Mouse (Mus musculus) adrenal gland, adult 2 months (tissue): Measurements from ENCODE around the gene Ces2f. TPM values are rescaled to one million over a fixed set of nuclear protein-coding genes. Genes with fewer than 3 reads are reported as not detected.
A peak's percentile ranks its signal among the peaks of the same experiment; 100 is the strongest.
"Not testable (repeated sequence)": the region's sequence is repeated elsewhere in the genome, so short reads cannot be mapped to it uniquely, and the experiment has no call there.

ENCODE experiments used
- DNase-seq: peaks from one replicate; pipeline ENCODE4 v3.0.0; 2021
- long read RNA-seq: library from polyadenylated mRNA; stranded (forward); transcript quantifications from one replicate; pipeline ENCODE4 v2.0.0, GENCODE M21; 2021
- polyA plus RNA-seq: library from polyadenylated mRNA; depleted of rRNA; stranded (reverse); fragments of >200 nt; gene quantifications from 2 replicates; pipeline ENCODE4 v1.2.3, GENCODE M21; 2012; rRNA removed
- total RNA-seq, 2 experiments: library from RNA; stranded (reverse); gene quantifications; 2 replicates each; pipeline ENCODE4 v1.2.3; 2021

Ces2f gene
- total RNA-seq (not detected), polyA plus RNA-seq (not detected in 2 replicates)
- long read RNA-seq, result 0 reads

DNA sequence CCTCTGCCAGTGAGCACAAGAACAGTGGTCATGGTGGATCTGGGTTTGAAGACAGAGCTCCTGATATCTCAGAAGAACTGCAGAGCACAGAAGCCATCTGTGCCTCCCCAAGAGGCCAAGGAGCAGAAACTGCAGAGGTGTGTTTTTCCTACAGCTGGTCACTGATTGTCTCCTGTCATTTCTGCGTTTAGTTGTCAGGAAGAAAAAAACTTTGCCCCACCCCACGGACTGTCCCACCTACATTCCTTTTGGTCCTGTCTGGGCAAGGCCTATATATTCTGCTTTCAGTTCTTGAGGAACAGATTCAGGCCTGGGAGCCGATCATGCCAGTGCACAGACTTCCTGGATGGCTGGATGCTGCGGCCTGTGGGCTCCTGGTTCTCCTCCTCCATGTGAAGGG is at the start of gene Ces2f:
Gene Ces2f, plus strand, starts transcription at position 301 of the 400 bp plus-strand sequence.
- DNase-seq, result no peak

DNA sequence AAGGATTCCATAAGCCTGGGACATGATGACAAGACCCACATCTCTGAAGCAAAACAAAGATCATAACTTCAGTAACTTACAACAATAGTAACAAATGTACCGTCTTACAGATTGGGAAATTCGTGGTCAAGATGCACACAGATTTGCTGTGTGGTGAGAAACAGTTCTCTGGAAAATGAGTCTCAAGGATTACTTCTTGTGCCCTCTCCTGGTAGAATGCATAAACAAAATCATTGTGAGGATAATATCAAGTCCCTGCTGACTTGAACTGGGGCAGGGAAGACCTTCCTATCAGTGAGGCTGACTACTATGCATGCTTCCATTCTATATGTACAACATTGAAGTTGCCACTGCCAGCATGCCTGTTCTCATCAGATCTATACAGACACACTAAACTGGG is 45.4 kb upstream of the Ces2f start:
- no peak for DNase-seq

DNA sequence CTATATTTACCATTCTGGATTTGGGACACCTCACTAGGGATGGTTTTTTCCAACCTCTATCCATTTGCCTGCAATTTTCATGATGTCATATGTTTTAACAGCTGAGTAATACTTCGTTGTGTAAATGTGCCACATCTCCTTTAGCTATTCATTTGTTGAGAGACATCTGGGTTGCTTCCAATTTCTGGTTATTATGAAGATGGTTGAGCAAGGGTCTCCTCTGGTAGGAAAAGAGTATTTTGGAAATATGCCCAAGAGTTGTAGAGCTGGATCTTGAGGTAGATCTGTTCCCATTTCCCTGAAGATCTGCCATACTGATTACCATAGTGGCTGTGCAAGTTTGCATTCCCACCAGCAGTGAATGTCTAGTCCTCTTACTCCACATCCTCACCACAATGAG is 40.0 kb upstream of the Ces2f start:
- no peak for DNase-seq

DNA sequence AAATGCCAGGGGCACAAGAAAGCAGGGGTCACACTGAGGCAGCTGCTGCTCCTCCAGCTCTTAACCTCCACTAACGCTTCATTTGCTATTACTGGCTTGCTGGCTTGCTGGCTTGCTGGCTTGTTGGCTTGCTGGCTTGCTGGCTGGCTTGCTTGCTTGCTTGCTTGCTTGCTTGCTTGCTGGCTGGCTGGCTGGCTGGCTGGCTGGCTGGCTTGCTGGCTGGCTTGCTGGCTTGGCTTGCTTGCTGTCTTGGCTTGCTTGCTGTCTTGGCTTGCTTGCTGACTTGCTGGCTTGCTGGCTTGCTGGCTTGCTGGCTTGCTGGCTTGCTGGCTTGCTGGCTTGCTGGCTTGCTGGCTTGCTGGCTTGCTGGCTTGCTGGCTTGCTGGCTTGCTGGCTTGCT is 38.1 kb upstream of the Ces2f start:
- DNase-seq, result peak; percentile 59

DNA sequence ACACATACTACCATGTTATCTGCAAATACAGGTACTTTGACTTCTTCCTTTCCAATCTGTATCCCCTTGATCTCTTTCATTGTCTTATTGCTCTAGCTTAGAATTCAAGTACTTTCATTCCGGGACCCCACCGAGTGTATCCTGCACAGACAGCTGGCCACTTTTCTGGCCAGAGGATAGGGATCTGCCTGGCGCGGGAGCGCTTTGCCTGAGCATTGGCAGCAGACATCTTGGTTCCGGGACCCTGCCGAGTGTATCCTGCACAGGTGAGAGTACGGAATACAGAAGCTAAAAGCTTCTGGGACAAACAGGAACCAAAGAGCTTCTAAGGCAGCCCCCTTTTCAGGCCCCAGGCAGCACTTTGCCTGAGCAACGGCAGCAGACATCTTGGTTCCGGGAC is 37.5 kb upstream of the Ces2f start:
- not testable (repeated sequence) for DNase-seq

DNA sequence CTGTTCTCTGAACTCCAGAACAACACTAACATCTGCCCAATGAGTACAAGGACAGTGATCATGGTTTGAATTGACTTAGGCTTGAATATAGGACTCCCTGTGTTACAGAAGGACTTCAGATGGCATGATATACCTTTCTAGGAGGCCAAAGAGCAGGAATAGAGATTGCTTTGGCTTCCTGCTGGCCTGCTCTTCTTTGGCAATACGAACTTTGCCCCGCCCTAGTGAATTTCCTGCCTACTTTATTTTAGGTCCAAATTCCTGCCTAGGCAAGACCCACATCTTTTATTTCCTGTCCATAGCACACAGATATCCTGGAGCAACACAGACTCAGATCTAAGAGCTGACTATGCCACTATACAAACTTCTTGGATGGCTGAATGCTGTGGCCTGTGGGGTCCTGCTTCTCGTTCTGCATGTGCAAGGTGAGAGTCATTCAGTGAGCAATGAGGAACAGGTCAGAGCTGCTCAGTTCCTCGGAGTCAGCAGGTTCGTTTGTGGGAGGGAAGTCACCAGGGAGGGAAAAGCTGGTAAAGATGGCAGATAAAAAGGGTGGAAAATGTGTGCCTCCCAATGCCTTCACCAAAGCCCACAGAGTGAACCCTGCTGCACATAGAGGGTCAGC is 21.1 kb upstream of the Ces2f start, which contains the start of gene Ces2e:
Gene Ces2e, plus strand, starts transcription at position 289 of the 625 bp plus-strand sequence.
- DNase-seq, result peak; percentile 11

DNA sequence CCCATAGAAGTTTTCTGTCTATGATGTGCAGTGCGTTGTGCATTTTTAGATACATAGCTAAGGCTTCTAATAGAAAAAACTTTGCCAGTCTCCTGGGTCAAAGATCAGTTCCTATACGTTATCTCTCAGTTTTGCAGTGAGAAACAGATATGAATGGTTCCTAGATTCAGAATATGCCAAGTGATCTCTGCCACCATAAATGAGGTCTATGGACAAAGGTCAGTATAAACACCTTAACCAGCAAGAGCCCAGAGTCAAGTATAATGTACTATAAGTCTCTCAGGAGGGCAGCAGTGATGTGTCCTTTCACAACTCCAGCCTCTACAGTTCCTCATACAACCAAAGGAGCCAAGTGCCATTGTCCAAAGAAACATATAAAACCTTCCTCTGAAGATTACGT is 19.9 kb upstream of the Ces2f start:
- DNase-seq, result no peak

DNA sequence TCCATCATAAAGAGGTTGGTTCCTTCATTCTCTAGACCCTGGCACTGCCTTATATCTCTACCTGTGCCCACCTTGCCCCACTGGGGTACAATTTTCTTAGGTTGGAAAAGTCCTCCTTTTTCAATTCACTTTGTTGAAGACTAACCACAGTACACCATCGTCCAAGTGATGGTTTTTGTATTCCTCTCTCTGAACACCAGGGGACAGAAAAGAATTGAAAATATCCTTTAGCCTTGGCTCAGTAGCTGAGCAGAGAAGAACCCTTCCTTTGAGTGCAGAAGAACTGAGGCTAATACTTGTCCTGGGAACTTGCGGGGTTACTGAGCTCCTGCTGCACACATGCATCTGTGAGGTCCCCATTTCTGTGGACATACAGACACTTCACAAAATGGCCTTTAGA is 2.5 kb upstream of the Ces2f start:
- no peak for DNase-seq

DNA sequence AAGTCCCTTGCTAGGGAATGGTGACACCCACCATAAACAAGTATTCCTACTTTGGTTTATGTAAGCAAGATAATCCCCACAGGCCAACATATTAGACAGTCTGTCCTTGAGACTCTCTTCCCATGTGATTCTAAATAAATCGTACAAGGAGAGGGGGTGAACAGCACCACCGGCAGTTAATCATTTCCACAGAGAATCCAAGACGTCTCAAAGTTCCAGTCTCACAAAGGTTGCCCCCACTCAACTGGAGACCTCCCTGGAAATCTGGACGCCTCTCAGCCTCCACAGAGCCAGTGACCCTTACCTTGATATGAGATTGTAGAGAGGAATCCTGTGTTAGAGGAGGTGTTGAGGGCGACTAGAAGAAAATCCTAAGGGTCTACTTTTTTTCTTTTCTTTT is 1.9 kb downstream of the Ces2f start:
- DNase-seq, result no peak

DNA sequence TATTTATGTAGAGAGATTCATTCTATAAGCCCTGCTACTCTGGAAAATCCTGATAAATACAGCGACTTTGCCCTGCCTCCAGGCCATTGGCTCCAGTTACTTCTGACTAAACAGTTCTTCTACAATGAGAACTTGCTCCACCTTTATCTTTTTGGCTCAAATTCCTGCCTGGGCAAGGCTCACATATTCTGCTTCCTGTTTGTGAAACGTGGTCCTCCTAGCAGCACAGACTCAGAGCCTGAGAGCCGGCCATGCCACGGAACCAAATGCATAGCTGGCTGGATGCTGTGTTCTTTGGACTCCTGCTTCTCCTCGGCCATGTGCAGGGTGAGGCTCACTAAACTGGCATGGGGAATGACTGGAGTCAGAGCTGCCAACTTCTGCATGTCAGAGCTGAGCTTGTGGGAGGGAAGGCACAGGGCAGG is 14.4 kb downstream of the Ces2f start, which contains the start of gene Ces2g:
Gene Ces2g, plus strand, starts transcription at position 182 of the 425 bp plus-strand sequence.
- DNase-seq, result peak; percentile 23

DNA sequence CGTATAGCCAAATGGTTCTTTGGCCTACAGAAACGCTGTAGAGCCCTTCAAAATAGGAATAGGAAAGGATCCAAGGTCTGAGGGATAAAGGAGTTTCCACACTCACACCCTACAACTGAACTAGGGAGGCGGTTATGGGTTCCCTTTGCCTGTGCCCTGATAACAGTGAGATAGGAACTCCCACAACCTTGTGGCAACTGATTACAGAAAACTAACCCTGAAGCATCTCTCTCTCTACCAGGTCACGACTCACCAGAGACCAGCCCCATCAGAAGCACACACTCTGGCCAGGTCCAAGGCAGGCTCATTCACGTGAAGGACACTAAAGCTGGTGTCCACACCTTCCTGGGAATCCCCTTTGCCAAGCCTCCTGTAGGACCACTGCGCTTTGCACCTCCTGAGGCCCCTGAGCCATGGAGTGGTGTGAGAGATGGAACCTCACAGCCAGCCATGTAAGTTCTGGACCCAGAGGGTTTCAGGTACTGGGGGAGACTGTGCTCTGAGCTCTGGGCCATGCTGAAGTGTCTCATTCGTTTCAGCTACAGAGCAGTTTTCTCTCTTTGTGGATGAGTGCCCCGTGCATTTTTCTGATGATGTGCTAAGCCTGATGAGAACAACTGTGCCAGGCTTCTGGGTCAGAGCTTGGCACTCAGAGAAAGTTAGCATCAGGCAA is 15.2 kb downstream of the Ces2f start:
- DNase-seq, result no peak

DNA sequence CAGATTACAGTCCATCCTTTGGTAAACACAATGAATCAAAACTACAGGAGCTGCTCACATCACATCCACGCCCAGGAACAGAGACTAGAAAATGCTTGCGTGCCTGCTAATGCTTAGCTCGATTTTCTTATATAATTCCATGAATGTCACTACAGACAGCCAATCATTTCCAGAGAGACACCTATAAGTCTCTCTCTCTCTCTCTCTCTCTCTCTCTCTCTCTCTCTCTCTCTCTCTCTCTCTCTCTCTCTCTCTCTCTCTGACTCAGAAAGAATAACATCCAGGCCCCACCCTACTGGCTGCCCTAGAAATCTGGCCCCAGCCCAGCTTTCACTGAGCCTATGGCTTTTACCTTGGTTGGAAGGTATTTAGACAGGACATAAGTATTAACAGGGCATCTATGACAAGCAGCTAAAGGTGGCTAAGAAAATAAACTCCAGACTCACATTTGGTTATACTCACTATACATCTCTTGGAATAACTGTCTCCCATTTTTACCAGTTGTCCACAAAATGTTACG is 16.3 kb downstream of the Ces2f start:
- DNase-seq, result no peak

DNA sequence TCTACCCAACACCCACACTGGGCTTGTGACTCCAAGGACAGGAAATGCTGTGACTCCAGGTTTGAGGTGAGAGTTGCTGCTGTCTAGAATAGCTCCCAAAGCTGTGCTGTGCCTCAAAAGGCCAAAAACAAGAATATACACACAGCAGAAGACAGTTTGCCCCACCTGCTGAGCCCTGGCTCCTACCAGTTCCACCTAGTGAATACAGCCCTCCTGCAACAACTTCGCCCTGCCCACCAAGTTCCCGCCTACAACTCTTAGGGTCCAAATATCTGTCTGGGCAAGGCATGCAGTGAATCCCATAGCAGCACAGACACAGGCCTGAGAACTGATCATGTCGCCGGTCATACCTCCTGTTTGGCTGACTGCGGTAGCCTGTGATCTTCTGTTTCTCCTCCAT is 37.0 kb downstream of the Ces2f start:
- no peak for DNase-seq

DNA sequence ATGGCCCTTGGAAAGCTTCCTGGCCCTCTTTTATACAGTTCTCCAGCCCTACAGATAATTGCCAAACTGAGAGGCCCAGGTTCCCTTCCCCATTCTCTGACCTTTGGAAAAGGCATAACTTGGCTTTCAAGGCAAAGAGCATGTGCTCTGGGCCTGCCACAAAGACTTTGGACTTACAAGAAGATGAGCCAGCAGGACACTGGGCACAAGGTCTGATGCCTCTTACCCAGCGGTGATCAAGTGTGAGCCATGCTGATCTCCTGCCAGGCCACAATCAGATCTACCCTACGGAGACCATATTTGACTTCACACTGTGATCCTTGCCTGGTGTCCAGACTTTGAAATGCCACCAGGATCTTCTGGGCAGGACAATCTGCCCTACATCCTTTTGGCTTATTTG is 37.8 kb downstream of the Ces2f start:
- DNase-seq, result peak; percentile 5

DNA sequence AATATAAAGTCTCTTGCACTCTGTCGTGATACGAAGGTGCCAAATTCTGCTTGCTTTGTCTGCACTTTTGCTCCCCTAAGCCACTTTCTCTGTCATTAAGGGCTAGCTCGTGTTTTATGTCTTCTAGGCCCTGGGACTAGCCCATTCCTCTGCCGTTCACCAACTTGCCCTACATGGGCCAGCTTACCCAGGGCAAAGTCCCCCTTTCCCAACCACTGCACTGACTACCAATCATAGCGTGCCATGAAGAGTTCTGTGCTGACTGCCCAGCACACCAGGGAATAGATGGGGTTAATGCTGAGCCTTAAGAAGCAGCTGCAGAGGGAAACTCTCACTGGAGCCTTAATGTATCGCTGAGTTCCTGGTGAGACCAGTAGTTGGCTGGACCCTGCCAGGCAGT is 51.0 kb downstream of the Ces2f start:
- DNase-seq, result peak; percentile 5

DNA sequence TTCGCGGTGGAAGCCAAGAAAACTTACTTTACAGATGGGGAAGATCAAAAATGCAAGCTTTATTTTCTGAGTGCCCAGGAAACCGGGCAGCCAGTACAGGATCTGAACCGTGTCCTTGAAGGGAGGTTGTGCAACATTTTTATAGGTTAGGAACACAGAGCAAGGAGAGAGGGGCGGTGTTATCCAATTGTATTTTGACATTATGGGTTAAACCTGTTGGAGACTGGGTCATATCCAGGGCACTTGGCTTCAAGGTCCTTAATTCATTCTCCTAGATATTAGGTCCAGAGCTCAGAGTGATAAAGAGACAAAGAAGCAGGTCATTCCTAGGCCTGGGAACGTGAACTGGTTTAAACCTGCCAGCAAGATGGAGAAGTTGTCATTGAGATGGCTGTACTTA is 52.0 kb downstream of the Ces2f start:
- DNase-seq, result no peak

DNA sequence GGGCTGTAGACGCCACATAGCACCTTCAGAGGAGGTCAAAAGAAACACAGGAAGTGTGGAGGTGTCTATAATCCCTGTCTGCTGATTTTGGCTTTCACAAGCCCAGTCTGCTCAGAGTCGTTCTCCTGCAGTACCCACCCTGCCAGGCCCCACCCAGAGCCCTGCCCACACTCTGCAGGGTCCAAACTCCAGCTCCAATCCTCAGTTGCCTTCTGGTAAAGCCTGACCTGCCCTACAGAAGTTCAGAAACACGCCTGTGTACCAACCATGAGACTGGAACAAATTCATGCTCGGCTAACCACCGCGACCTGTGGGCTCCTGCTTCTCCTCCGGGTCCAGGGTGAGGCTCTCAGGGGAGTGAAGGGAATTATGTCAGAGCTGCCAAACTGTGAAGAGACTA is 53.4 kb downstream of the Ces2f start, which contains the start of gene Ces2h:
Gene Ces2h, plus strand, starts transcription at position 268 of the 400 bp plus-strand sequence.
- peak; percentile 17 for DNase-seq

Other genes starting within 250 kb of the Ces2f start
- gene Ces2a, start 213.4 kb upstream of the Ces2f start, total RNA-seq, result under 1 TPM in 1 of 2 experiments, not detected in 1; 0.72 TPM
- 0.74 TPM in 1 of 2 replicates, not detected in the other for gene Ces2a, start 213.4 kb upstream of the Ces2f start, polyA plus RNA-seq
- gene Ces2b, start 115.8 kb upstream of the Ces2f start, total RNA-seq, result under 1 TPM; 0.17 TPM
- gene Ces2b, start 115.8 kb upstream of the Ces2f start, polyA plus RNA-seq, result not detected in 2 replicates
- not detected for gene Ces2c, start 100.3 kb upstream of the Ces2f start, total RNA-seq
- gene Ces2c, start 100.3 kb upstream of the Ces2f start, polyA plus RNA-seq, result 0.04 TPM in 1 of 2 replicates, not detected in the other
- 1 to 10 TPM; 2.6 to 3.7 TPM for gene Ces2e, start 21.1 kb upstream of the Ces2f start, total RNA-seq
- 2.2 and 2.5 TPM in 2 replicates for gene Ces2e, start 21.1 kb upstream of the Ces2f start, polyA plus RNA-seq
- 1 to 10 TPM; 2.5 to 3.0 TPM for gene Ces2g, start 14.4 kb downstream of the Ces2f start, total RNA-seq
- 0.73 and 0.75 TPM in 2 replicates for gene Ces2g, start 14.4 kb downstream of the Ces2f start, polyA plus RNA-seq
- under 1 TPM in 1 of 2 experiments, not detected in 1; 0.12 TPM for gene Ces2h, start 53.5 kb downstream of the Ces2f start, total RNA-seq
- gene Ces2h, start 53.5 kb downstream of the Ces2f start, polyA plus RNA-seq, result not detected in 2 replicates
- gene Ces3a, start 101.2 kb downstream of the Ces2f start, total RNA-seq, result 1 to 10 TPM in 1 of 2 experiments, under 1 TPM in 1; 0.59 to 3.4 TPM
- 0.63 TPM in 1 of 2 replicates, not detected in the other for gene Ces3a, start 101.2 kb downstream of the Ces2f start, polyA plus RNA-seq
- 1 to 10 TPM in 1 of 2 experiments, not detected in 1; 2.0 TPM for gene Ces3b, start 136.4 kb downstream of the Ces2f start, total RNA-seq
- gene Ces3b, start 136.4 kb downstream of the Ces2f start, polyA plus RNA-seq, result not detected in 2 replicates
- under 1 TPM in 1 of 2 experiments, not detected in 1; 0.12 TPM for gene Ces4a, start 184.4 kb downstream of the Ces2f start, total RNA-seq
- gene Ces4a, start 184.4 kb downstream of the Ces2f start, polyA plus RNA-seq, result 0.11 and 0.18 TPM in 2 replicates
- gene Cbfb, start 223.3 kb downstream of the Ces2f start, total RNA-seq, result 10 to 100 TPM; 68.2 to 80.0 TPM
- 9.3 and 14.3 TPM in 2 replicates for gene Cbfb, start 223.3 kb downstream of the Ces2f start, polyA plus RNA-seq